Mouse (Mus musculus): ENCODE data around the gene Gm21833. TPM values are rescaled to one million over a fixed set of nuclear protein-coding genes. Genes with fewer than 3 reads are reported as not detected.
"Not testable (repeated sequence)": the region's sequence is repeated elsewhere in the genome, so short reads cannot be mapped to it uniquely, and the experiment has no call there.

Gm21833 gene
- not detected in 2 replicates for polyA plus RNA-seq (2012; ENCODE audit: insufficient read depth, low replicate concordance)

DNA sequence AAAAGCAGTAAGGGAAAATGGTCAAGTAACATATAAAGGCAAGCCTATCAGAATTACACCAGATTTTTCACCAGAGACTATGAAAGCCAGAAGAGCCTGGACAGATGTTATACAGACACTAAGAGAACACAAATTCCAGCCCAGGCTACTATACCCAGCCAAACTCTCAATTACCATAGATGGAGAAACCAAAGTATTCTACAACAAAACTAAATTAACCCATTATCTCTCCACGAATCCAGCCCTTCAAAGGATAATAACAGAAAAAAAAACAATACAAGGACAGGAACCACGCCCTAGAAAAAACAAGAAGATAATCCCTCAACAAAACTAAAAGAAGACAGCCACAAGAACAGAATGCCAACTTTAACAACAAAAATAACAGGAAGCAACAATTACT lies at the start of gene Gm21833:
TSS of gene Gm21833 (plus strand) at position 301 of the 400 bp plus-strand sequence.
- not testable (repeated sequence) for H3K27me3 ChIP-seq (replicated peaks); H3K36me3 ChIP-seq (replicated peaks; ENCODE audit: low read length); H3K4me3 ChIP-seq (replicated peaks); H3K4me1 ChIP-seq; H3K9me3 ChIP-seq

DNA sequence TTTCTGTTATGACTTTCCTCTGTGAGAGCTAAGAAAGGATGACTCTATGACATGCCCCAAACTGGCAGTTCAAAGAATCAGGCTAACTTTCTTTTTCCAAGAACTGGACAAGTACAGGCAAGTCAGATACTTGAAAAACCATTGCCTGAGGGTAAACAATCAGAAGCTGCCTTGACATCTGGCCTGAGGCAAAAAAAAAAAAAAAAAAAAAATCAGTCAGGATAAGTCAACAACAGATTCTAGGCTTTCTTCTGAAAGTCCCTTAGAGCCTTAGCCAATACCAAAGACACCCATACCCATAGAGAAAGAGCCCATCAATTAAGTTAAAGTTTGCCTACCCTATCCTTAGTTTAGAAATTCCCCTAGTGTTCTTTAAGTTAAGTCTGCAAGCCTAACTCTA lies 38.7 kb upstream of the Gm21833 start:
- TF ChIP-seq GATA1 (IDR thresholded peaks at IDR 0.05; ENCODE audit: borderline replicate concordance, low read length) (no peak), FLI1 (IDR thresholded peaks at IDR 0.05; ENCODE audit: low read length) (no peak)
- Histone ChIP-seq H3K36me3 (replicated peaks; ENCODE audit: low read length) (no peaks in the 10 kb centered on the region), H3K27me3 (replicated peaks) (no peaks in the 10 kb centered on the region), H3K9me3 (no peaks in the 10 kb centered on the region), H3K4me1 (no peaks in the 10 kb centered on the region), H3K4me3 (replicated peaks) (no peak overlapping the region)

DNA sequence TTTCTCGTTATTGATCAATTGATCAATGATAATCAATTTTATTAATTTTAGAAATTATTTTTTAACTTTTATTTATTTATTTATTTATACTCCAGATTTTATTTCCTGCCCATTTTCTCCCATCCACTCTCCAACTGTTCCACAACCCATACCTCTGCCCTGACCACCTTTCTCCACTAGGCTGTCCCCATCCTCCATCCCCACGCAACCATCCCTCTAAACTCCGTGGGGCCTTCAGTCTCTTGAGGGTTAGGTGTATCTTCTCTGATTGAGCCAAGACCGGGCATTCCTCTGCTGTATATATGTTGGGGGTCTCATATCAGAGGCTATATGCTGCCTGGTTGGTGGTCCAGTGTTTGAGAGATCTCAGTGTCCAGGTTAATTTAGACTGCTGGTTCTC lies 31.7 kb upstream of the Gm21833 start:
- H3K9me3 ChIP-seq = no peaks in the 10 kb centered on the region
- TF ChIP-seq FLI1 (IDR thresholded peaks at IDR 0.05; ENCODE audit: low read length) (no peak), GATA1 (IDR thresholded peaks at IDR 0.05; ENCODE audit: borderline replicate concordance, low read length) (no peak)
- no peak overlapping the region for H3K4me3 ChIP-seq (replicated peaks)
- H3K36me3 ChIP-seq (replicated peaks; ENCODE audit: low read length) = no peaks in the 10 kb centered on the region
- no peaks in the 10 kb centered on the region for H3K27me3 ChIP-seq (replicated peaks)
- H3K4me1 ChIP-seq = no peaks in the 10 kb centered on the region

DNA sequence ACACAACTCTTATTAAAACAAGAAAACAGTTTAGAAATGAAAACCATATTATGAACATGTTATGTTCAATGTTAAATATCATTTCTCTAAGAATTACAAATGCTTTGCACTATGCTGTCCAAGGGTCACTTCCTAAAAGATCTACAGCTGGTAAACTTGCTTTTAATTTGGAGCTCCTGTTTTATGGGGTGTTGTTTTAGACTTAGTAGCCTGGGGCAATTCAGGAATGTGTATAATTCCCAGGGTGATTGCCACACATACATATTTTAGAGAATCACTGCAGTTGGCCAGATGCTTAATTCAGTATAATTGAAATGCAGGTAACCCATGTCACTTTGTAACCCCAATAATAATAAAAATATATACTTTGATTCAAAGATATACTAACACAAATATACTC lies 12.9 kb upstream of the Gm21833 start:
- Histone ChIP-seq H3K4me3 (replicated peaks) (no peak overlapping the region), H3K4me1 (no peaks in the 10 kb centered on the region), H3K27me3 (replicated peaks) (no peaks in the 10 kb centered on the region), H3K9me3 (no peaks in the 10 kb centered on the region), H3K36me3 (replicated peaks; ENCODE audit: low read length) (no peaks in the 10 kb centered on the region)
- no peak for TF ChIP-seq FLI1 (IDR thresholded peaks at IDR 0.05; ENCODE audit: low read length)
- TF ChIP-seq GATA1 (IDR thresholded peaks at IDR 0.05; ENCODE audit: borderline replicate concordance, low read length) = no peak

DNA sequence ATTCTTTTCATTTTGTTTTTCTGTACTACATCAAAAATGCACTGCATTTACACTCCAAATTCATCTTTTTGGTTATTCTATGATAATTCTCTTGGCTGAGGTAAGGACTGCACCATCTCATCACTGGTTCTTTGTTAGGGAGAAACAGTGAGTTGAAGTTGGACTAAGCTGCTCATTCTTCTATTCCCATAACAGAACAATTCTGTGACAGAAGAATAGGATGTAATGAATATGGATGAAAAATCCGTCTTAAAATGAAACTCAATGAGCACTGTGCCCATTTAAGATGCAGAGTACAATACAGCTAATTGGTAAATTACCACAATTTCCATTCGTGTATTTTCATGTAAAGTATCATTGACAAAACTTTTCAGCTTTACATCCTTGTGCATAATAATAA lies 11.6 kb upstream of the Gm21833 start:
- Histone ChIP-seq H3K9me3 (no peaks in the 10 kb centered on the region), H3K27me3 (replicated peaks) (no peaks in the 10 kb centered on the region), H3K4me3 (replicated peaks) (no peak overlapping the region), H3K36me3 (replicated peaks; ENCODE audit: low read length) (no peaks in the 10 kb centered on the region), H3K4me1 (no peaks in the 10 kb centered on the region)
- no peak for TF ChIP-seq FLI1 (IDR thresholded peaks at IDR 0.05; ENCODE audit: low read length)
- no peak for TF ChIP-seq GATA1 (IDR thresholded peaks at IDR 0.05; ENCODE audit: borderline replicate concordance, low read length)

DNA sequence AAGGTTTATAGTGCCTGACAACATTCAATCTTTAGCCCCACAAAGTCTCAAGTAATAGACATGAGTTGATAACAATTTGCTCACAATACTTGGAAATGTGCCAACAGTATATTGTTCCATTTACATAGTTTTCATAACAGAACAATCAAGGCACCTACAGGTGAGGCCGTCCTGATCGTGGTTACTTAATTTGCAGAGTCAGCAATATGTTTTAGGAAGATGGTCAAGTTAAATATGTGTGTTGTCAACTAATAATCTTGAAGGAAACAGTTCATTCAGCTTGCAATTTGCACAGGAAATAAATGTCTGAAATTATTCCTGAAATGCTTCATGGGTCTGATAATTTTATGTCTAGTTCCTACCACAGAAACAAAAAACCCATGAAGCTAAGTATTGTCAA lies 27.6 kb downstream of the Gm21833 start:
- Histone ChIP-seq H3K9me3 (no peaks in the 10 kb centered on the region), H3K4me1 (no peaks in the 10 kb centered on the region), H3K36me3 (replicated peaks; ENCODE audit: low read length) (no peaks in the 10 kb centered on the region), H3K4me3 (replicated peaks) (no peak overlapping the region), H3K27me3 (replicated peaks) (no peaks in the 10 kb centered on the region)
- TF ChIP-seq FLI1 (IDR thresholded peaks at IDR 0.05; ENCODE audit: low read length) (no peak), GATA1 (IDR thresholded peaks at IDR 0.05; ENCODE audit: borderline replicate concordance, low read length) (no peak)

DNA sequence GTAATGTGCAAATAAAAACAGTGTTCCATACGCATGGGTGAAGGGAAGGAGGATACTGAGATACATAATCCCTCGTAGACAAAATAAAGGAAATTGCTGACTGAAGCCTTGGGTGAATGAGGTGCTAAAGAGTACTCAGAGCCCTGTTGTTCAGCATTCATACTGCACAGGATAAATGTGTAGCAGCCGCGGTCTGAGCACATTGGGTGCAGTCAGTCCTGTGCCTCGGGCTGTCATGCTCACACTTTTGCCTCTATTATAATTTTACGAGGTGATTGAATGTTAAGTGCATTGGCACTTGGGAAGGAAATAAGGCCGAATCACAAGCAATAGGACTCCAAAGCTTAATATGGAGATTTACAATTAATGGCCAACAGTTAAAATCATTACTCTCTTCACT lies 36.4 kb downstream of the Gm21833 start:
- Histone ChIP-seq H3K36me3 (replicated peaks; ENCODE audit: low read length) (no peaks in the 10 kb centered on the region), H3K4me3 (replicated peaks) (no peak overlapping the region), H3K9me3 (no peaks in the 10 kb centered on the region), H3K27me3 (replicated peaks) (no peaks in the 10 kb centered on the region), H3K4me1 (no peaks in the 10 kb centered on the region)
- TF ChIP-seq GATA1 (IDR thresholded peaks at IDR 0.05; ENCODE audit: borderline replicate concordance, low read length) (no peak), FLI1 (IDR thresholded peaks at IDR 0.05; ENCODE audit: low read length) (no peak)

All from megakaryocyte, embryonic 14.5 days (primary cell).